Mouse (Mus musculus) MEL (cell line): ENCODE measurements around the gene Zfp729b. TPM values are rescaled to one million over a fixed set of nuclear protein-coding genes. Genes with fewer than 3 reads are reported as not detected.

ENCODE experiments used
- DNase-seq: peaks from one replicate; pipeline ENCODE4 v3.0.0; 2011; ENCODE audit warnings: low read depth, low spot score
- H3K27ac ChIP-seq: 2 replicates; pipeline ENCODE4 v1.5.1; 2012; ENCODE audit warnings: low read depth, mild to moderate bottlenecking, control low read depth, low read length, moderate library complexity; ENCODE audit not compliant: control insufficient read depth
- H3K27me3 ChIP-seq, 2 experiments: fragments of 150-350 bp in 1 of 2; sonication (generic) in 1 of 2; 2 replicates each; pipeline ENCODE4 v1.6.1; 2012; ENCODE audit warnings: low read length in 2 of 2, mild to moderate bottlenecking in 2 of 2, improper control_type of control experiment in 1 of 2, moderate library complexity in 1 of 2; ENCODE audit not compliant: insufficient read depth in 2 of 2, control insufficient read depth in 1 of 2
- H3K36me3 ChIP-seq, 2 experiments: 2 replicates each; pipeline ENCODE4 v1.6.1; 2012 to 2014; ENCODE audit warnings: low read length in 2 of 2, improper control_type of control experiment in 1 of 2, inconsistent platforms in 1 of 2, mild to moderate bottlenecking in 1 of 2; ENCODE audit not compliant: insufficient read depth in 2 of 2, control insufficient read depth in 1 of 2
- H3K4me1 ChIP-seq, 2 experiments: fragments of 150-350 bp in 1 of 2; sonication (generic) in 1 of 2; 2 replicates each; pipeline ENCODE4 v1.6.1; 2012; ENCODE audit warnings: low read length in 2 of 2, improper control_type of control experiment in 1 of 2, mild to moderate bottlenecking in 1 of 2; ENCODE audit not compliant: insufficient read depth in 2 of 2, control insufficient read depth in 1 of 2
- H3K4me3 ChIP-seq, 2 experiments: fragments of 150-350 bp in 1 of 2; sonication (generic) in 1 of 2; 2 replicates each; pipeline ENCODE4 v1.5.1; 2012; ENCODE audit warnings: low read depth in 2 of 2, low read length in 2 of 2, mild to moderate bottlenecking in 2 of 2, moderate library complexity in 2 of 2, control low read depth in 1 of 2, improper control_type of control experiment in 1 of 2; ENCODE audit not compliant: control insufficient read depth in 1 of 2, insufficient read depth in 1 of 2
- H3K79me2 ChIP-seq: 2 replicates; pipeline ENCODE4 v1.6.1; 2012; ENCODE audit warnings: mild to moderate bottlenecking, low read length, moderate library complexity; ENCODE audit not compliant: control insufficient read depth, poor library complexity, insufficient read depth
- H3K9ac ChIP-seq: 2 replicates; pipeline ENCODE4 v1.6.1; 2012; ENCODE audit warnings: low read depth, mild to moderate bottlenecking, control low read depth, low read length, moderate library complexity; ENCODE audit not compliant: control insufficient read depth, poor library complexity, severe bottlenecking
- H3K9me3 ChIP-seq: fragments of 150-350 bp; sonication (generic); replicated peaks from 2 replicates; pipeline ENCODE4 v1.6.1; 2012; ENCODE audit warnings: mild to moderate bottlenecking, low read length, improper control_type of control experiment, moderate library complexity; ENCODE audit not compliant: insufficient read depth
- CHD1 ChIP-seq: IDR thresholded peaks from 2 replicates; pipeline ENCODE4 v1.6.1; 2012; ENCODE audit warnings: low read depth, mild to moderate bottlenecking, inconsistent platforms, low read length, improper control_type of control experiment
- CTCF ChIP-seq, 3 experiments: IDR thresholded peaks in 2 of 3; conservative IDR thresholded peaks in 1 of 3; 2 replicates each; pipeline ENCODE4 v1.5.1; 2011 to 2012; ENCODE audit warnings: low read length in 3 of 3, low read depth in 2 of 3, mild to moderate bottlenecking in 2 of 3, improper control_type of control experiment in 1 of 3, inconsistent platforms in 1 of 3, mixed read lengths in 1 of 3, moderate library complexity in 1 of 3; ENCODE audit not compliant: control insufficient read depth in 1 of 3, insufficient read depth in 1 of 3, poor library complexity in 1 of 3, severe bottlenecking in 1 of 3
- E2F4 ChIP-seq: IDR thresholded peaks from 2 replicates; pipeline ENCODE4 v1.6.1; 2011; ENCODE audit warnings: low read depth, low read length, improper control_type of control experiment, borderline replicate concordance
- ELF1 ChIP-seq: IDR thresholded peaks from 2 replicates; pipeline ENCODE4 v1.6.1; 2014; ENCODE audit warnings: low read depth, mild to moderate bottlenecking, inconsistent platforms, low read length, improper control_type of control experiment, moderate library complexity
- EP300 ChIP-seq, 2 experiments: IDR thresholded peaks; 2 replicates each; pipeline ENCODE4 v1.6.1; 2011; ENCODE audit warnings: improper control_type of control experiment in 2 of 2, low read length in 2 of 2, low read depth in 1 of 2, mild to moderate bottlenecking in 1 of 2
- GATA1 ChIP-seq: IDR thresholded peaks from 2 replicates; pipeline ENCODE4 v1.6.1; 2011; ENCODE audit warnings: low read depth, low read length, improper control_type of control experiment
- HCFC1 ChIP-seq: IDR thresholded peaks from 2 replicates; pipeline ENCODE4 v1.6.1; 2012; ENCODE audit warnings: low read depth, mild to moderate bottlenecking, inconsistent platforms, low read length, improper control_type of control experiment, moderate library complexity
- JUND ChIP-seq: IDR thresholded peaks from 2 replicates; pipeline ENCODE4 v1.6.1; 2011; ENCODE audit warnings: low read depth, mild to moderate bottlenecking, improper control_type of control experiment, low read length
- MAFK ChIP-seq: IDR thresholded peaks from 2 replicates; pipeline ENCODE4 v1.6.1; 2011; ENCODE audit warnings: low read depth, mild to moderate bottlenecking, low read length, improper control_type of control experiment, borderline replicate concordance
- MAX ChIP-seq: IDR thresholded peaks from 2 replicates; pipeline ENCODE4 v1.6.1; 2011; ENCODE audit warnings: low read length, improper control_type of control experiment
- MAZ ChIP-seq: IDR thresholded peaks from 2 replicates; pipeline ENCODE4 v1.6.1; 2012; ENCODE audit warnings: low read depth, mild to moderate bottlenecking, inconsistent platforms, low read length, improper control_type of control experiment
- POLR2A ChIP-seq, 2 experiments: IDR thresholded peaks; 2 replicates each; pipeline ENCODE4 v1.6.1; 2011 to 2012; ENCODE audit warnings: low read length in 2 of 2, mild to moderate bottlenecking in 2 of 2, control low read depth in 1 of 2, improper control_type of control experiment in 1 of 2, low read depth in 1 of 2, moderate library complexity in 1 of 2; ENCODE audit not compliant: control insufficient read depth in 1 of 2, insufficient read depth in 1 of 2, poor library complexity in 1 of 2
- POLR2AphosphoS5 ChIP-seq: IDR thresholded peaks from 2 replicates; pipeline ENCODE4 v1.6.1; 2012; ENCODE audit warnings: low read depth, borderline replicate concordance, mild to moderate bottlenecking, inconsistent platforms, low read length, moderate library complexity, mixed read lengths
- RAD21 ChIP-seq: IDR thresholded peaks from 2 replicates; pipeline ENCODE4 v1.6.1; 2011; ENCODE audit warnings: mild to moderate bottlenecking, low read depth, low read length, improper control_type of control experiment
- SIN3A ChIP-seq: IDR thresholded peaks from 2 replicates; pipeline ENCODE4 v1.6.1; 2012; ENCODE audit warnings: low read length, improper control_type of control experiment, inconsistent platforms
- SMC3 ChIP-seq: IDR thresholded peaks from 2 replicates; pipeline ENCODE4 v1.6.1; 2011; ENCODE audit warnings: low read depth, low read length, improper control_type of control experiment
- TAL1 ChIP-seq: IDR thresholded peaks from 2 replicates; pipeline ENCODE4 v1.6.1; 2012; ENCODE audit warnings: mild to moderate bottlenecking, inconsistent platforms, low read length, moderate library complexity, mixed read lengths
- TBP ChIP-seq: IDR thresholded peaks from 2 replicates; pipeline ENCODE4 v1.8.0; 2011; ENCODE audit warnings: low read depth, low read length, improper control_type of control experiment
- TCF12 ChIP-seq: IDR thresholded peaks from 2 replicates; pipeline ENCODE4 v1.6.1; 2014; ENCODE audit warnings: low read depth, mild to moderate bottlenecking, inconsistent platforms, low read length, improper control_type of control experiment, moderate library complexity
- USF1 ChIP-seq: IDR thresholded peaks from 2 replicates; pipeline ENCODE4 v1.6.1; 2014; ENCODE audit warnings: low read depth, mild to moderate bottlenecking, inconsistent platforms, low read length, improper control_type of control experiment, moderate library complexity
- USF2 ChIP-seq, 2 experiments: IDR thresholded peaks; 2 replicates each; pipeline ENCODE4 v1.6.1; 2011 to 2012; ENCODE audit warnings: improper control_type of control experiment in 2 of 2, low read length in 2 of 2, borderline replicate concordance in 1 of 2, inconsistent platforms in 1 of 2, low read depth in 1 of 2, mild to moderate bottlenecking in 1 of 2; ENCODE audit not compliant: insufficient read depth in 1 of 2
- ZC3H11A ChIP-seq: IDR thresholded peaks from 2 replicates; pipeline ENCODE4 v1.6.1; 2012; ENCODE audit warnings: low read depth, mild to moderate bottlenecking, inconsistent platforms, low read length, improper control_type of control experiment
- polyA plus RNA-seq, 2 experiments: library from polyadenylated mRNA; stranded (reverse) in 1 of 2; unstranded in 1 of 2; fragments of >175 nt in 1 of 2; fragments of >200 nt in 1 of 2; gene quantifications; 2 replicates each; pipeline versions ENCODE4 v1.2.1 to v1.2.4; 2012; ENCODE audit warnings: low replicate concordance in 2 of 2, low read depth in 1 of 2; ENCODE audit not compliant: insufficient read length in 2 of 2, insufficient read depth in 1 of 2, missing spikeins in 1 of 2
- total RNA-seq: library from RNA; depleted of rRNA; stranded (reverse); fragments of 300-350 nt; gene quantifications from 2 replicates; pipeline ENCODE4 v1.2.3, GENCODE M21; 2012; rRNA removed

The Zfp729b gene
- total RNA-seq, result 6.0 and 7.0 TPM in 2 replicates
- 1 to 10 TPM in 1 of 2 experiments, not detected in 1; 5.0 TPM for polyA plus RNA-seq

GRCm38 (mm10) chr13:67609066-67609876 lies at the start of gene Zfp729b:
TSS of gene Zfp729b (minus strand) at chr13:67609707.
- H3K27ac ChIP-seq, result no peak within 1 kb of the TSS

GRCm38 (mm10) chr13:67652496-67652895 lies 43.0 kb upstream of the Zfp729b start:
- Histone ChIP-seq H3K4me1 (no peaks in the 10 kb centered on the region), H3K9me3 (no peaks in the 10 kb centered on the region), H3K36me3 (no peaks in the 10 kb centered on the region), H3K79me2 (no peaks in the 10 kb centered on the region), H3K27ac (no peak overlapping the region), H3K27me3 (no peaks in the 10 kb centered on the region), H3K9ac (no peak overlapping the region), H3K4me3 (no peak overlapping the region)
- no peak for TF ChIP-seq TBP
- no peak for TF ChIP-seq E2F4
- TF ChIP-seq SIN3A, result no peak
- TF ChIP-seq USF1, result no peak
- no peak for DNase-seq

More at GRCm38 (mm10) chr13:67609066-67609876, at the start of gene Zfp729b:
- DNase-seq, result peak; percentile 90
- Histone ChIP-seq H3K4me3 (peak within 1 kb of the TSS; percentile 62 to 67), H3K4me1 (no peaks in the 10 kb centered on the region), H3K36me3 (no peaks in the 10 kb centered on the region), H3K27me3 (no peaks in the 10 kb centered on the region), H3K9me3 (no peaks in the 10 kb centered on the region), H3K9ac (peak within 1 kb of the TSS; percentile 34), H3K79me2 (no peaks in the 10 kb centered on the region)
- TF ChIP-seq RAD21 (no peak), TCF12 (no peak), EP300 (IDR thresholded peaks at IDR 0.05; ENCODE audit: low read depth in 1 of 2, low read length in 2 of 2) (no peak), CTCF (IDR thresholded peaks at IDR 0.05 in 2 of 3, conservative IDR thresholded peaks at IDR 0.05 in 1 of 3; ENCODE audit: control insufficient read depth in 1 of 3, insufficient read depth in 1 of 3, low read depth in 2 of 3, low read length in 3 of 3, poor library complexity in 1 of 3, severe bottlenecking in 1 of 3) (0 out of 6 replicates have a peak, but pooled peaks of 1 of the 3 experiments have one; percentile 6), GATA1 (no peak), MAFK (no peak), CHD1 (no peak), SMC3 (no peak), SIN3A (peak; percentile 66), MAX (no peak), POLR2A (IDR thresholded peaks at IDR 0.05; ENCODE audit: control insufficient read depth in 1 of 2, insufficient read depth in 1 of 2, low read depth in 1 of 2, low read length in 2 of 2, poor library complexity in 1 of 2) (peak in 1 of 2 experiments; percentile 19; a peak in 1 of 4 replicates), TAL1 (no peak), MAZ (no peak), ZC3H11A (no peak), POLR2AphosphoS5 (no peak), ELF1 (peak; percentile 66), USF1 (peak; percentile 28; the same call in 1 of the 2 replicates), HCFC1 (peak; percentile 75), USF2 (IDR thresholded peaks at IDR 0.05; ENCODE audit: borderline replicate concordance in 1 of 2, insufficient read depth in 1 of 2, low read depth in 1 of 2, low read length in 2 of 2) (no peak), JUND (no peak)
